Mouse (Mus musculus) kidney, adult 11 months (tissue): ENCODE results near the gene Olfr291.

Experiments
- DNase-seq: peaks from one replicate; pipeline ENCODE4 v3.0.0; 2022

Olfr291 gene

GRCm38 (mm10) chr7:84853253-84853652 is at the start of gene Olfr291:
TSS of gene Olfr291 (plus strand) at chr7:84853553.
- no peak for DNase-seq

- no peak for DNase-seq
Observed at GRCm38 (mm10) chr7:84805224-84805623, 48.1 kb upstream of the Olfr291 start.

- no peak for DNase-seq
Observed at GRCm38 (mm10) chr7:84806159-84806558, 47.2 kb upstream of the Olfr291 start.

GRCm38 (mm10) chr7:84884530-84884929 is 31.2 kb downstream of the Olfr291 start:
- DNase-seq: no peak
